Mouse (Mus musculus) cortical plate, adult 2 months (tissue): ENCODE measurements at regions not wholly inside any gene's neighbourhood (a gene's known extent, or its start where the extent isn't known, plus 50 kb on each side); places are given as distances from the start of the nearest gene placed in this dataset.

Experiments
- H3K27ac ChIP-seq: fragments of 200-500 bp; 2 replicates; pipeline ENCODE4 v1.5.1; 2012; ENCODE audit warnings: low read length, control low read depth, inconsistent platforms; ENCODE audit not compliant: insufficient read depth
- H3K4me1 ChIP-seq: fragments of 200-500 bp; 2 replicates; pipeline ENCODE4 v1.6.1; 2011; ENCODE audit warnings: low read length; ENCODE audit not compliant: control insufficient read depth, insufficient read depth
- H3K4me3 ChIP-seq: fragments of 200-500 bp; 2 replicates; pipeline ENCODE4 v1.5.1; 2011; ENCODE audit warnings: mild to moderate bottlenecking, low read length, control low read depth; ENCODE audit not compliant: insufficient read depth
- CTCF ChIP-seq: fragments of 200-500 bp; IDR thresholded peaks from 2 replicates; pipeline ENCODE4 v1.5.1; 2011; ENCODE audit warnings: mild to moderate bottlenecking, control low read depth, low read length; ENCODE audit not compliant: insufficient read depth; ENCODE audit errors: extremely low read depth
- POLR2A ChIP-seq: fragments of 200-500 bp; IDR thresholded peaks from 2 replicates; pipeline ENCODE4 v1.6.1; 2011; ENCODE audit warnings: mild to moderate bottlenecking, low read length, control low read depth; ENCODE audit not compliant: insufficient read depth; ENCODE audit errors: extremely low read depth

DNA sequence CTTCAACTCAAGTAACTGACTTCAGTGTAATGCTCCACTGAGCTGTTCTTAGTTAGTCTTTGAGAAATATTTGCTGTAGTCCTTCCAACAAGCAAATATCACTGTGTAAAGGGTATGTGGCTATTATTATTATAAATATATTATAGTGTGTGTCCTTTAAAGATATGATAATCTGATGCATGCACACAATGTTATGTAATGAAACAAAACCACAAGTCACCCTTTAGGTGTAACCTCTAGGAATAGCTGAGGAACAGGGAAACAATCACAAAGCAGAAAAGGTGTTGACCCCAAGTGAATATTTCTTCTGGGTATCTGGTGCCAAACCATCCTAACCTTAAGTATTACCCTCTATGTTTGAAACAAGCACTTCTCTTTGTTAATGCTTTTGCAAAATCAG lies 603.6 kb upstream of the Arid1b start:
- Histone ChIP-seq H3K27ac (no peak overlapping the region), H3K4me1 (no peaks in the 10 kb centered on the region), H3K4me3 (no peak overlapping the region)
- TF ChIP-seq POLR2A (no peak), CTCF (no peak)

- H3K27ac ChIP-seq: no peak overlapping the region
- H3K4me1 ChIP-seq: no peaks in the 10 kb centered on the region
- TF ChIP-seq CTCF (no peak), POLR2A (no peak)
- H3K4me3 ChIP-seq: no peak overlapping the region
Observed at GRCm38 (mm10) chr17:4391210-4391609, 602.9 kb upstream of the Arid1b start.

DNA sequence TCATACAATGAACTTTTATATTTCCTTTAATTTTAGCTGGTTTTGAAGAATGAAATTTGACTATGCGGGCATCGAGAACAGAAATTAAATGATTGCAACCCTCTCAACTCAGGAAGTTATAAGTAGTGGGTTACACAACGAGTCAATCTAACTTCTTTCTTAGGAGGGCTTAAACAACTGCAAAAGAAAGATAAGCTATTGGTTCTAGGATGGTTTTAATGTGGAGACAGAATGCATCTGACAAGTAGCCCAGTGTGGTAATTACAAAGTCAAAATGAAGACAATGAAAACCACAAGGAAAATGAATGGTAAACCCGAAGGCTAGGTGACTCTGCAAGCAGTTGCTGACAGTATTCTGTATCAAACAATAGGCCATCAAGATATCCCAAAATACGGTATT lies 598.0 kb upstream of the Arid1b start:
- no peak overlapping the region for H3K27ac ChIP-seq
- H3K4me1 ChIP-seq: no peaks in the 10 kb centered on the region
- TF ChIP-seq CTCF (no peak), POLR2A (no peak)
- H3K4me3 ChIP-seq: no peak overlapping the region

DNA sequence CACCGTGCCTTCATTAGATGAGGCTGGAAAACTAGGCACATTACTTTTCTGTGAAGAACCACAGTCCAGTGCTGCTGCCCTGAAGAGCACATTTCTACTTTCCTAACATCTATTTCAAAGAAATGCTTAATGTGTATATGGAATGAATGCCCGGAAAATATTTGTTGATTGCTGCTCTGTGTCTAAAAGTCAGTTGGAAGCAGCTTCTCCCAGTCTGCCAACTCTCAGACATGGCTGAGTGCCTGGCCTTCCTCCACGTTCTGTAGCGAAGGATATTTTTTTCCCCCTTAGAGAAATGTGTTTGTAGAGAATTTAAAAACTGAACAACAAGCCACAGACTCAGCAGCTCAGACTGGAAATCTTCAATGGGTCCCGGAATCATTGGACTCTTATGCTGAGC lies 576.4 kb upstream of the Arid1b start:
- Histone ChIP-seq H3K27ac (no peak overlapping the region), H3K4me1 (no peaks in the 10 kb centered on the region), H3K4me3 (no peak overlapping the region)
- no peak for TF ChIP-seq POLR2A
- no peak for TF ChIP-seq CTCF

DNA sequence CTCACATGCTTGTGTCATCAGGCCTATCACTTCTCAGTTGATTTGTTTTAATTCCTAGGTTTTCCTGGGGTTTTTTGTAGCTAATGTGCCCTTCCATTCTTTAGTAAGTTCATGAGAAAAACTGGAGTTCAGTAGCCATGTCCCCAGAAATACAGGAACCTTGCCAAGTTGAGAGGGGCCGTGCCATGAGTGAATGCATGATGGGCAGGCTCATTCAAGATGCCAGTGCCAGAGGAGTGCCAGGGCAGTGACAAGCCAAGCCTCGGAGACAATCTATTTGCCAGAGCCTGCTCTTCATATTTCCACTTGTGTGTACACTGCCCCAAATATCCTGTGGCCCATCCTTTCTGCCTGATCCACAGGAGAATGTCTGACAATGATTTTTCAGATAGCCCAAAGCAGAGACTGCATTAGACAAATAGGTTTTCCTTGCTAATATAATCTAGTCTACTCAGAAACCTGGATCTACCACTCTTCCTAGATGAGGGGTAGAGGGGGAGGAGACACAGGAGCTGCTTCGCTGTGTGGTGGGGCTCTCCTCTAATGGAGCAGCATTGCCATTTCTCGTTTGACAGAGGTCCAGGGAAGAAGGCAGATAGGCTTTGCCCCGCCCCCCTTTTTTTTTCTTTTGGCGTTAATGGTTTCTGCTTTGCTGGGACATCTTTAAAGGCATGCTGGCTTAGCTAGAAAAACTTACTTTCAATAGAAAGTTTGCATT lies 569.5 kb upstream of the Arid1b start:
- no peak for TF ChIP-seq POLR2A
- TF ChIP-seq CTCF: no peak
- Histone ChIP-seq H3K4me1 (no peaks in the 10 kb centered on the region), H3K4me3 (no peak overlapping the region), H3K27ac (no peak overlapping the region)

- Histone ChIP-seq H3K4me1 (no peaks in the 10 kb centered on the region), H3K27ac (no peak overlapping the region), H3K4me3 (no peak overlapping the region)
- TF ChIP-seq POLR2A (no peak), CTCF (no peak)
Observed at GRCm38 (mm10) chr17:4425342-4425741, 568.8 kb upstream of the Arid1b start.

- no peak for TF ChIP-seq CTCF
- no peak for TF ChIP-seq POLR2A
- no peak overlapping the region for H3K27ac ChIP-seq
Observed at GRCm38 (mm10) chr17:4429036-4429435, 565.1 kb upstream of the Arid1b start.

DNA sequence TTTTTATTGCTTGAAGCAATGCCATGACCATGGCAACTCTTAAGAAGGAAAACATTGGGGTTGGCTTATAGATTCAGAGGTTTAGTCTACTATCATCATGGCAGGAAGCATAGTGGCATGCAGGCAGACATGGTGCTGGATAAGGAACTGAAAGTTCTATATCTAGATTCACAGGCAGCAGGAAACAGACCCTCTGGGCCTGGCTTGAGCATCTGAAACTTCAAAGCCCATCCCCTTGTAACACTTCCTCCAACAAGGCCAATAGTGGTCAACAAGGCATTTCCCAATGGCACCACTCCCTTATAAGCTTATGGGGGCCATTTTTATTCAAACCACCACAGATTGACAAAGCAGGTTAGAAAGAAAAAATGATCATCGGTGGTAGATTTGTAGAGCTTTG lies 548.5 kb upstream of the Arid1b start:
- H3K4me3 ChIP-seq: no peak overlapping the region
- no peaks in the 10 kb centered on the region for H3K4me1 ChIP-seq
- TF ChIP-seq CTCF (no peak), POLR2A (no peak)
- no peak overlapping the region for H3K27ac ChIP-seq

More at GRCm38 (mm10) chr17:4429036-4429435, 565.1 kb upstream of the Arid1b start:
- Histone ChIP-seq H3K4me1 (no peaks in the 10 kb centered on the region), H3K4me3 (no peak overlapping the region)

DNA sequence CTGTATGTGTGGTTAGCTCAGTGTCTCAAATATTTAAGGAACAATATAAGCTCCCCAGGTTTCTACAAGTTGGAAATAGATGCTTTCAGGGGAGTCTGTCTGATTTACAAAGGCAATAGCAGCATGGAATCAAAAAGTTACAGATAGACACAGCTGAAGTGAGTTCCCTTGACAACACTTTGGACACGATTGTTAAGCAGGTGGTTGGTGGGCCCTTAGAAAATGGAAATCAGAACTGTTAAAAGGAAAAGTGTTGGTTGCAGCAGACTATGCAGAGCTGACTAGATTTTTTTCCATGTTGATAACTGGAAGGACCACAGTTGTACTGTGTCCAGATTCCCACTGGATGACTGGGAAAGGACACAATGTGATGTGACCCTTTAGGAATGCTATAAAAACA lies 536.6 kb upstream of the Arid1b start:
- no peaks in the 10 kb centered on the region for H3K4me1 ChIP-seq
- no peak for TF ChIP-seq CTCF
- TF ChIP-seq POLR2A: no peak
- H3K4me3 ChIP-seq: no peak overlapping the region
- H3K27ac ChIP-seq: no peak overlapping the region; the same call in 1 of the 2 replicates

DNA sequence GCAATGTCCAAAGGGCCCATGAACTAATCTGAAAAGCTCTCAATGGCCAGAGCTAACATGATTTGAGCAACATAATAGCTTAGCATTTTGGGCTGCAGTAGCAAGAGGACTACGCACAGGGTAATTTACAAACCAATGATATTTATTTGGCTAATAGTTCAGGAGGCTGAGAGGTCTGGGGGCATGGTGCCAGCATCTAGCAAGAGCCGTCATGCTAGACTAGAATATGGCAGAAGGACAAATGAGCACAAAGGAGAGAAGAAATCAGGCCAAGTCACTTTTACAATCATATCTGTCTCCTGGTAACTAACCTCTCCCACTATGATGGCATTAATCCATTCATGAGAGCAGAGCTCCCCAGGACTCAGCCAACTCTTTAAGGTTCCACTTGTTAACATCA lies 532.6 kb upstream of the Arid1b start:
- TF ChIP-seq CTCF: no peak
- TF ChIP-seq POLR2A: no peak
- no peak overlapping the region for H3K4me3 ChIP-seq
- H3K4me1 ChIP-seq: peaks cover 7% of the 10 kb centered on the region
- no peak overlapping the region for H3K27ac ChIP-seq
